Mouse (Mus musculus) E14TG2a.4 (cell line): Measurements from ENCODE around the gene Sf3a2.

Experiments
- H3K27me3 ChIP-seq: 2 replicates; pipeline ENCODE4 v1.6.1; 2014; ENCODE audit warnings: low read length, control low read depth; ENCODE audit not compliant: insufficient read depth
- H3K36me3 ChIP-seq: 2 replicates; pipeline ENCODE4 v1.6.1; 2014; ENCODE audit warnings: low read length, control low read depth; ENCODE audit not compliant: insufficient read depth
- H3K4me1 ChIP-seq: replicated peaks from 2 replicates; pipeline ENCODE4 v1.6.1; 2014; ENCODE audit warnings: low read depth, low read length, control low read depth
- H3K4me3 ChIP-seq: replicated peaks from 2 replicates; pipeline ENCODE4 v1.5.1; 2014; ENCODE audit warnings: mild to moderate bottlenecking, low read length
- H3K9me3 ChIP-seq: 2 replicates; pipeline ENCODE4 v1.6.1; 2014; ENCODE audit warnings: low read length, control low read depth
- CTCF ChIP-seq: conservative IDR thresholded peaks from 2 replicates; pipeline ENCODE4 v1.5.1; 2014; ENCODE audit warnings: low read length
- NANOG ChIP-seq: IDR thresholded peaks from 2 replicates; pipeline ENCODE4 v1.6.1; 2014; ENCODE audit warnings: borderline replicate concordance, low read length, mixed read lengths
- POU5F1 ChIP-seq: IDR thresholded peaks from 2 replicates; pipeline ENCODE4 v1.6.1; 2014; ENCODE audit warnings: low read length, borderline replicate concordance

The Sf3a2 gene

DNA sequence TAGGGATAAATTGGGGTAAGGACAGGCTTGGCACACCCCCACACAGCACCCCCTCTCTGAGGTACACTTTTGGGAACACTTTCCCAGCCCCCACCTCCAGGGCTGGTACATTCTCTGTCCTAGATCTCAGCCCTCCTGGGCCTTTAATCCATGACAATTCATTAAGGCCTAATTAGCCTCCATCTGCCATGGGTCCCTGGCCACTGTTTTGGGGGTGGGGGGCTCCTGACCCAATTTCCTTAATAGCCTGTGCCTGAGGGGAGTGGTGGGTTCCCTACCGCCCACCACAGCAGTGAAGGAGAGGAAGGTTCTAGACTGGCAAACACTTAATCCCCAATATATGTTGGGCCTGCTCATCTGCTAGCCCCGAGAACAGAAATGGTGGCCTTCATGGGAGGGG lies 43.7 kb downstream of the Sf3a2 start:
- H3K36me3 ChIP-seq, result no peaks in the 10 kb centered on the region
- H3K27me3 ChIP-seq, result peaks cover 89% of the 10 kb centered on the region
- no peaks in the 10 kb centered on the region for H3K9me3 ChIP-seq
- TF ChIP-seq CTCF, result no peak
- H3K4me3 ChIP-seq, result no peak overlapping the region
- H3K4me1 ChIP-seq, result peaks cover 78% of the 10 kb centered on the region

DNA sequence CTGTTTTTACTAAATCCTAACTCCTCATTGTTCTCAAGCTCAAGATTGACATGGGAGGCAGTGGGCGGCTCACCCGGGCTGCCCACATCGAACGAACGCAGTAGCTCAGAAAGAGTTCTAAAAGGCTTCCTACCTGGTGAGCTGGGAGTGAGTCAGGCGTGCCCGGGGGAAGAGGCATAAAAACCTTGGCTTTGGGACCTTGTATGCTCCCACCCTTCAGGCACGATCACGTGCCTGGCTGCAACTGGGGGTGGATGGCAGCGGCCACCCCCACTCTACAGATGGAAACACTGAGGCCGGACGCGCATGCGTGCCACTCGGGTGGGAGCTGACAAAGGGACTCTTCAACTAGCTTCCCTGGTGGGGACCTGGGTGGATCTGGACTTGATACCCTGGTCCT lies 44.3 kb downstream of the Sf3a2 start:
- Histone ChIP-seq H3K4me1 (peaks cover 72% of the 10 kb centered on the region), H3K36me3 (no peaks in the 10 kb centered on the region), H3K27me3 (peaks cover 84% of the 10 kb centered on the region), H3K4me3 (no peak overlapping the region), H3K9me3 (no peaks in the 10 kb centered on the region)
- TF ChIP-seq NANOG (no peak), POU5F1 (no peak), CTCF (no peak)

DNA sequence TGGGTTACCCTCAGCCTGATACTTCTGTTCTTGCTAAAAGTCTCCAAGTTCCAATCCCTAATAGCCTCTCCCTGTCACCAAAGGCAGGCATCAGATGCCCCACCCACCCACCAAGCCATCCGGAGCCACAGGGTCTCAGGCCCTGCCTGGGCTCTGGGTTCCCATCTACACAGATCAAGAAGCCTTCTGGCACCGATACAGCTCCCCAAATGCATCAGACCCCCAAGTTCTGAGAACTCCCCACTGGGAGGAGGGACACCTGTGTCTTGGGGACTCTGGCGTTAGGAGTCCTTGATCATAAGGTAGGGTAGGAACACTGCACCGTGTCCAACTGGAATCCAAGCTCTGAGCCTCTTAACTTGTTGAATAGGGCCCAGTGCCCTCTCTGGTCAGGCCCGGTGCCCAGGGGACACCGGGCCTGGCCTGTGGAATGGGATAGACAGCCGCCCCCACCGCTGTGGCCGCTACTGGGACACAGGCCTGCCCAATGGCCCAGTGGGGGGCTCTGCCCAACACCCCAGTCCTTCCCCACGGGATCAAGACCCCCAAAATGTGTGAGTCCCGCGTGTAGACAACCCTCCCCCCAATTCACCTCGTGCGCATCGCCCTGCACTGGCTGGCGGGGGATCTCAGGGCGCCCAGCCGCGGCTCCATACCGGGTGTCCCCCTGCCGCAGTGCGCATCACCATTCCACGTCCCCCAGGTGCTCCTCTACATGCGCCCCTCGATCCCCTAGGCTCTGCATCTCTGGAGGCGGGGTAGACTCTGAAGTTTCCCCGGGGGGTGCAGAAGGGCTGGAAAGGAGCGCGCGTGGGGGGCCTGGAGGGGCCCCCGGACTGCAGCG lies 45.3 kb downstream of the Sf3a2 start:
- H3K4me3 ChIP-seq, result peak overlapping the region; percentile 80
- H3K4me1 ChIP-seq, result peaks cover 67% of the 10 kb centered on the region
- no peaks in the 10 kb centered on the region for H3K36me3 ChIP-seq
- no peaks in the 10 kb centered on the region for H3K9me3 ChIP-seq
- H3K27me3 ChIP-seq, result peaks cover 74% of the 10 kb centered on the region
- TF ChIP-seq NANOG (no peak), CTCF (no peak), POU5F1 (no peak)

DNA sequence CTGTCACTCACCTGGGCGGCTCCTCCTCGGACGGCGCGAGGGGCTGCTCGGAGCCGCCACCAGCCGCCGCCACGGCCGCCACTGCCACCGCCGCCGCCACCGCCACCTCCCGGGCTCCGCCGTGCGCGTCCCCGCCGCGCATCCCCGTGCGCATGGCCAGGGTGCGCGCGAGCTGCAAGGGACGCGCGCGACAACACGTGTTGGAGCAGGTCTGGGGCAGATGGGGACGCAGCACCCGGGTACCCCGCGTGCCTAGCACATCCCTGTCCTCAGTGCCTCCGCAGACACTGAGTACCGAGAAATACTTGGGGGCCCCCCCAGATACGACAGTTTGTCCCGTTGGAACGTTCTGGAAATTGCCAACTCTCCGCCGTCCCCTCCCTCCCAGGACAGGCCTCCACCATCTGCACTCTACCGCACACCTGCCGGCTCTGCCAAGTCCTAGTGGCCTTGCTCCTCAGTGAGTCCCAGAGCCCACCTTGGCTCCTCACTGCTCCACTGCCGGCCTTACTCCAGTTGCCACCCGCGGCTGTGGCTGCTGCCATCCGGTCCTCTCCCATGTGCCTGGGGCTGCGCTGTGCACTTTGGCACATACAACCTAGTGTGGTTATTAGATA lies 46.0 kb downstream of the Sf3a2 start, which contains the start of gene Lingo3:
Lingo3 (minus strand) TSS at position 109 of the 617 bp plus-strand sequence.
- H3K4me3 ChIP-seq, result peak within 1 kb of the TSS; percentile 80
- H3K9me3 ChIP-seq, result no peaks in the 10 kb centered on the region
- H3K4me1 ChIP-seq, result peaks cover 68% of the 10 kb centered on the region
- no peaks in the 10 kb centered on the region for H3K36me3 ChIP-seq
- TF ChIP-seq CTCF (no peak), NANOG (no peak), POU5F1 (no peak)
- peaks cover 70% of the 10 kb centered on the region for H3K27me3 ChIP-seq

DNA sequence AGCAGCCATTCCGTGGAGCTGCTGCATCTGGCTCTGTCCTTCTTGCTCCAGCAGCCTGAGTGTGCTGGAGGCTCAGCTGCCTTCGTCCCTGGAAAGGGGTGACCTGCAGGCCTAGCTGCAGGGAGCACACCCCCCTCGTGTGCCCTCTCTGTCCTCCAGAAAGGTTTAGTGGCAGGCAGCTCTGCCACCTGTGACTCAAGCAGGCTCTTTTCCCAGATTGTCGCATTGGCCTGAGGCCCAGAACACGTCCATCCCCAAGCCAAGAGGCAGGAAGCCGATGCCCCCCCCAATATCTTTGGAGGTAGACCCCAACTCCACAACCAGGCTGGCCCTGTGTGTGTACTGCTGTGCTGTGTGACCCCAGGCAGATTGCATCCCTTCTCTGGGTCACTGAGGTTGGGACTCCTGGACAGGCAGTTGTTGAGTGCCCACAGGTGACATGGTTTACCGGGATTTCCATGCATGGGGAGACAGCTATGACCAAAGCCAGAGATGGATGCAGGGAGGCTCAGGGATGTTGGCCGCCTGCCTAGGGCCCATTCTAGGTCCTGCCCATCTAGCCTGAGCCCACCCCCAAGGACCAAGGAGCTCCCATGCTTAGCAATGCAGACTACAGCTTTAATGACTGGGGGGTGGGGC lies 47.2 kb downstream of the Sf3a2 start:
- no peak for TF ChIP-seq NANOG
- no peak for TF ChIP-seq CTCF
- no peak for TF ChIP-seq POU5F1

DNA sequence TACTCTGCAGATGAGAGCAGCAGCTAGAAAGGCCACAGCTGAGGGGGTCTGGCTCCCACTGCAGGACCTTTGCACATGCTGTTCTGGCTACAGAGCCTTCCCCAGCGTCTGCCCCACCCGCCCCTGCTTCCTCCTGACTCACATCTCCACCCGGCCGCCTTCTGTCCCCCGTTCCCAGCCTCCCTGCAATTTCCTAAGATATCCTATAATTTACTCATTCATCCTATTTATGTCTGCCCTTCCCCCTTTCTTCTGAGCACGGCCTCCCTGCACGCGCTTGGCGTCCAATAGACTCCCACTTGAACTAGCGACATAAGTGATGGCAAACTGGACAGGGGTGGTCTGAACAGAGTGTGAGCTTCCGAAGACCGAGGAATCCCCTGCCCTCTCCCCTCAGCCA lies 47.7 kb downstream of the Sf3a2 start:
- H3K36me3 ChIP-seq, result peaks cover 9% of the 10 kb centered on the region
- peaks cover 67% of the 10 kb centered on the region for H3K4me1 ChIP-seq
- TF ChIP-seq NANOG (no peak), CTCF (no peak), POU5F1 (no peak)
- H3K27me3 ChIP-seq, result peaks cover 59% of the 10 kb centered on the region
- no peak overlapping the region for H3K4me3 ChIP-seq
- H3K9me3 ChIP-seq, result no peaks in the 10 kb centered on the region

More for the DNA sequence above, 47.2 kb downstream of the Sf3a2 start:
- peaks cover 64% of the 10 kb centered on the region for H3K27me3 ChIP-seq
- no peaks in the 10 kb centered on the region for H3K9me3 ChIP-seq
- peaks cover 3% of the 10 kb centered on the region; the same call in 1 of the 2 replicates for H3K36me3 ChIP-seq
- H3K4me1 ChIP-seq, result peaks cover 68% of the 10 kb centered on the region
- no peak overlapping the region for H3K4me3 ChIP-seq

DNA sequence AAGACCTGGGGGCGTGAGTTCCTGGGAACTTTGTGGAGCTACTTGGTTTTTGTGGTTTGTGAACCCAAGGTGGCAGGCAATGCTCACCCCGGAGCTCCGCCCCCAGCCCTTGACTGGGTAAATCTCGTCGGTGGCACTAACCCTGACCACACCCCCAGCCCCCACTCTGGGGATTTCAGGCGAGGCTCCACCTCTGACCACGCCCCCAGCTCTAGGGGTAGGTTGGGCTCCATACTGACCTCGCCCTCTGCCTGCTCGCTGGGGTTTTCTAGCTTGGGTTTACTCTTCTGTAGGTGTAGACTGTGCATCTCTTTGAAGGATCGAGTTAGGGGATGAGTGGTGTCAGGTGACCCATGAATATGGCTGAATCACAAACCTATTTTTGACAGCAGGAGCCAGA lies 50.6 kb downstream of the Sf3a2 start:
- Histone ChIP-seq H3K4me3 (0 out of 2 replicates have a peak overlapping the region, but pooled peaks have one; percentile 10), H3K9me3 (no peaks in the 10 kb centered on the region), H3K27me3 (peaks cover 30% of the 10 kb centered on the region), H3K36me3 (peaks cover 37% of the 10 kb centered on the region), H3K4me1 (peaks cover 61% of the 10 kb centered on the region)
- TF ChIP-seq CTCF (no peak), POU5F1 (no peak), NANOG (no peak)
